Mouse (Mus musculus): ENCODE measurements around the gene Tspan9. TPM values are rescaled to one million over a fixed set of nuclear protein-coding genes. Genes with fewer than 3 reads are reported as not detected.

Tspan9 gene
- polyA plus RNA-seq, 2 experiments, result 134 to 151 TPM

GRCm38 (mm10) chr6:128178681-128179080 lies 35.3 kb upstream of the Tspan9 start:
- 97% methylated on average over 2 of the region's 2 CpGs for WGBS
- no peaks in the 10 kb centered on the region for H3K9me3 ChIP-seq (ENCODE audit: control insufficient read depth, low read length)
- H3K27ac ChIP-seq (replicated peaks; ENCODE audit: low read depth, low read length), result no peak overlapping the region
- no peaks in the 10 kb centered on the region for H3K27me3 ChIP-seq (ENCODE audit: control insufficient read depth, insufficient read depth, low read length)
- DNase-seq (ENCODE audit: low spot score) (no peak), ATAC-seq (ENCODE audit: low FRiP score, low read depth) (no peak)
- TF ChIP-seq POLR2A (IDR thresholded peaks at IDR 0.05; ENCODE audit: borderline replicate concordance, extremely low read depth, insufficient read depth, insufficient read length), result no peak
- H3K4me2 ChIP-seq (replicated peaks; ENCODE audit: low read depth, low read length, severe bottlenecking), result no peak overlapping the region
- H3K4me1 ChIP-seq (ENCODE audit: control insufficient read depth, insufficient read depth, low read length), result no peaks in the 10 kb centered on the region
- H3K4me3 ChIP-seq (replicated peaks; ENCODE audit: low read length), result no peak overlapping the region
- H3K9ac ChIP-seq (ENCODE audit: low read depth, low read length, severe bottlenecking), result no peak overlapping the region
- no peaks in the 10 kb centered on the region for H3K36me3 ChIP-seq (ENCODE audit: control insufficient read depth, insufficient read depth, low read length)

- ATAC-seq (ENCODE audit: low FRiP score, low read depth) (peak; percentile 55; the same call in 1 of the 2 replicates), DNase-seq (ENCODE audit: low spot score) (peak; percentile 21)
- H3K4me2 ChIP-seq (replicated peaks; ENCODE audit: low read depth, low read length, severe bottlenecking), result no peak overlapping the region
- no peaks in the 10 kb centered on the region for H3K36me3 ChIP-seq (ENCODE audit: control insufficient read depth, insufficient read depth, low read length)
- peaks cover 10% of the 10 kb centered on the region for H3K4me1 ChIP-seq (ENCODE audit: control insufficient read depth, insufficient read depth, low read length)
- no peak for TF ChIP-seq POLR2A (IDR thresholded peaks at IDR 0.05; ENCODE audit: borderline replicate concordance, extremely low read depth, insufficient read depth, insufficient read length)
- 61% methylated on average over 6 of the region's 6 CpGs for WGBS
- no peak overlapping the region for H3K27ac ChIP-seq (replicated peaks; ENCODE audit: low read depth, low read length)
- H3K4me3 ChIP-seq (replicated peaks; ENCODE audit: low read length), result no peak overlapping the region
- no peak overlapping the region for H3K9ac ChIP-seq (ENCODE audit: low read depth, low read length, severe bottlenecking)
- no peaks in the 10 kb centered on the region for H3K9me3 ChIP-seq (ENCODE audit: control insufficient read depth, low read length)
- no peaks in the 10 kb centered on the region for H3K27me3 ChIP-seq (ENCODE audit: control insufficient read depth, insufficient read depth, low read length)
Observed at GRCm38 (mm10) chr6:128168785-128169679, 25.6 kb upstream of the Tspan9 start.

GRCm38 (mm10) chr6:128165564-128165963 lies 22.2 kb upstream of the Tspan9 start:
- Histone ChIP-seq H3K4me2 (replicated peaks; ENCODE audit: low read depth, low read length, severe bottlenecking) (no peak overlapping the region), H3K36me3 (ENCODE audit: control insufficient read depth, insufficient read depth, low read length) (no peaks in the 10 kb centered on the region), H3K27ac (replicated peaks; ENCODE audit: low read depth, low read length) (no peak overlapping the region), H3K9ac (ENCODE audit: low read depth, low read length, severe bottlenecking) (no peak overlapping the region), H3K27me3 (ENCODE audit: control insufficient read depth, insufficient read depth, low read length) (no peaks in the 10 kb centered on the region), H3K4me3 (replicated peaks; ENCODE audit: low read length) (no peak overlapping the region), H3K9me3 (ENCODE audit: control insufficient read depth, low read length) (no peaks in the 10 kb centered on the region), H3K4me1 (ENCODE audit: control insufficient read depth, insufficient read depth, low read length) (peaks cover 10% of the 10 kb centered on the region)
- TF ChIP-seq POLR2A (IDR thresholded peaks at IDR 0.05; ENCODE audit: borderline replicate concordance, extremely low read depth, insufficient read depth, insufficient read length), result no peak
- ATAC-seq (ENCODE audit: low FRiP score, low read depth) (no peak), DNase-seq (ENCODE audit: low spot score) (peak; percentile 22)
- WGBS, result 45% methylated on average over 2 of the region's 2 CpGs

GRCm38 (mm10) chr6:128164632-128165031 lies 21.2 kb upstream of the Tspan9 start:
- no peak for DNase-seq (ENCODE audit: low spot score)
- WGBS, result 88% methylated on average over 8 of the region's 8 CpGs
- H3K9ac ChIP-seq (ENCODE audit: low read depth, low read length, severe bottlenecking), result no peak overlapping the region

GRCm38 (mm10) chr6:128159092-128159491 lies 15.7 kb upstream of the Tspan9 start:
- Histone ChIP-seq H3K4me3 (replicated peaks; ENCODE audit: low read length) (no peak overlapping the region), H3K4me2 (replicated peaks; ENCODE audit: low read depth, low read length, severe bottlenecking) (no peak overlapping the region), H3K27me3 (ENCODE audit: control insufficient read depth, insufficient read depth, low read length) (no peaks in the 10 kb centered on the region), H3K36me3 (ENCODE audit: control insufficient read depth, insufficient read depth, low read length) (no peaks in the 10 kb centered on the region), H3K9me3 (ENCODE audit: control insufficient read depth, low read length) (no peaks in the 10 kb centered on the region), H3K9ac (ENCODE audit: low read depth, low read length, severe bottlenecking) (no peak overlapping the region), H3K4me1 (ENCODE audit: control insufficient read depth, insufficient read depth, low read length) (peaks cover 9% of the 10 kb centered on the region; the same call in 1 of the 2 replicates), H3K27ac (replicated peaks; ENCODE audit: low read depth, low read length) (no peak overlapping the region)
- DNase-seq (ENCODE audit: low spot score) (no peak), ATAC-seq (ENCODE audit: low FRiP score, low read depth) (no peak)
- no peak for TF ChIP-seq POLR2A (IDR thresholded peaks at IDR 0.05; ENCODE audit: borderline replicate concordance, extremely low read depth, insufficient read depth, insufficient read length)
- 91% methylated on average over 6 of the region's 6 CpGs for WGBS

More at GRCm38 (mm10) chr6:128164632-128165031, 21.2 kb upstream of the Tspan9 start:
- H3K27me3 ChIP-seq (ENCODE audit: control insufficient read depth, insufficient read depth, low read length), result no peaks in the 10 kb centered on the region
- no peak for TF ChIP-seq POLR2A (IDR thresholded peaks at IDR 0.05; ENCODE audit: borderline replicate concordance, extremely low read depth, insufficient read depth, insufficient read length)
- no peaks in the 10 kb centered on the region for H3K36me3 ChIP-seq (ENCODE audit: control insufficient read depth, insufficient read depth, low read length)
- no peaks in the 10 kb centered on the region for H3K9me3 ChIP-seq (ENCODE audit: control insufficient read depth, low read length)
- ATAC-seq (ENCODE audit: low FRiP score, low read depth), result no peak
- H3K4me2 ChIP-seq (replicated peaks; ENCODE audit: low read depth, low read length, severe bottlenecking), result no peak overlapping the region
- H3K4me1 ChIP-seq (ENCODE audit: control insufficient read depth, insufficient read depth, low read length), result peaks cover 10% of the 10 kb centered on the region
- H3K4me3 ChIP-seq (replicated peaks; ENCODE audit: low read length), result no peak overlapping the region
- no peak overlapping the region for H3K27ac ChIP-seq (replicated peaks; ENCODE audit: low read depth, low read length)

Measured in limb, embryonic 14.5 days (tissue).